ENCODE assay signal across 27 mouse cellular contexts in the genomic region with DNA sequence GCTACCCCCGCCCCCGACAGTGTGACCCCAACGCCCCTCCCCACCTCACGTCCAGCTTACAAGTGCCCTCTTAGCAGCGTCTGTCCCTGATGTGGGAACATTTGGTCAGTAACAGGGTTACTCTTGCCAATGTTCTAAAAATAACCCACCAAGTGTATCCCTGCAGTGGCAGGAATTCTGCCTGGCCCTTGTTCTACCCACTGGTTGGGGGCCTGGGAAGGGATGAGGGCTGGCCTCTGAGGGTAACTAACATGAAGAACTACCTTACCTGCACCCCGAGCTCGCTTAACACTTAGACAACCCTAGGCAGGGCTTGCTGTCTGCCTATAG. TPM values are rescaled to one million over a fixed set of nuclear protein-coding genes. Genes with fewer than 3 reads are reported as not detected.
A peak's percentile ranks its signal among the peaks of the same experiment; 100 is the strongest.
DNase-seq lines count a peak whose midpoint lies in the region; ATAC-seq lines count a peak whose summit lies in the region.
"Had no signal": no experiment of that assay in that cellular context is flagged by ENCODE, and none has a peak within 500 bp of the region (broad histone marks: within the 10 kb centered on the region; RNA-seq: fewer than 3 reads in every experiment).

No protein-coding gene starts in this region.

- H3K4me1 ChIP-seq in neural tube, embryonic 13.5 days (replicated peaks) = peaks cover 49% of the 10 kb centered on the region
- peaks cover 37% of the 10 kb centered on the region for H3K4me1 ChIP-seq in neural tube, embryonic 15.5 days
- peaks cover 26 to 52% of the 10 kb centered on the region in 2 experiments for H3K4me1 ChIP-seq in heart, embryonic 14.5 days (ENCODE audit: control insufficient read depth in 2 of 2, insufficient read depth in 2 of 2, low read length in 2 of 2)
- H3K4me1 ChIP-seq in forebrain, embryonic 11.5 days (replicated peaks; ENCODE audit: control insufficient read depth, insufficient read depth, low read length) = peaks cover 10% of the 10 kb centered on the region

- H3K9me3 ChIP-seq in neural tube, embryonic 13.5 days = no peaks in the 10 kb centered on the region
- no peaks in the 10 kb centered on the region for H3K9me3 ChIP-seq in neural tube, embryonic 15.5 days (replicated peaks)
- no peaks in the 10 kb centered on the region for H3K9me3 ChIP-seq in heart, embryonic 14.5 days (ENCODE audit: control insufficient read depth, low read length)
- H3K9me3 ChIP-seq in forebrain, embryonic 11.5 days (ENCODE audit: control insufficient read depth, low read length) = no peaks in the 10 kb centered on the region
- H3K9me3 ChIP-seq: embryonic facial prominence, embryonic 10.5 days; embryonic facial prominence, embryonic 15.5 days; forebrain, embryonic 13.5 days; G1E; hindbrain, embryonic 15.5 days; liver, embryonic 15.5 days; stomach, embryonic 15.5 days had no signal

- intact Hi-C loops in heart, postnatal 25 days (cut with DNase I) = loop anchor here (2.0 kb wide), 1 partner anchor 60 kb away; no protein-coding TSS in a partner anchor

- no peak overlapping the region for H3K4me3 ChIP-seq in neural tube, embryonic 13.5 days
- H3K4me3 ChIP-seq in neural tube, embryonic 15.5 days (replicated peaks) = no peak overlapping the region
- H3K4me3 ChIP-seq in heart, embryonic 14.5 days (ENCODE audit: control insufficient read depth in 1 of 2, insufficient read depth in 1 of 2, low read depth in 1 of 2, low read length in 2 of 2) = no peak overlapping the region
- no peak overlapping the region for H3K4me3 ChIP-seq in forebrain, embryonic 11.5 days (ENCODE audit: low read depth, low read length)
- H3K4me3 ChIP-seq: embryonic facial prominence, embryonic 10.5 days; embryonic facial prominence, embryonic 15.5 days; forebrain, embryonic 13.5 days; hindbrain, embryonic 15.5 days; liver, embryonic 15.5 days; stomach, embryonic 15.5 days had no signal

- no peak for ATAC-seq in neural tube, embryonic 13.5 days (ENCODE audit: low read depth)
- ATAC-seq in neural tube, embryonic 15.5 days (ENCODE audit: low FRiP score) = no peak
- ATAC-seq in heart, embryonic 14.5 days (ENCODE audit: insufficient number of reproducible peaks, insufficient read depth, low FRiP score, low read depth) = peak; percentile 65
- no peak for ATAC-seq in forebrain, embryonic 11.5 days (replicated peaks; ENCODE audit: low FRiP score)
- ATAC-seq: forebrain, embryonic 13.5 days; midbrain, embryonic 16.5 days had no signal

- H3K36me3 ChIP-seq in neural tube, embryonic 13.5 days = no peaks in the 10 kb centered on the region
- H3K36me3 ChIP-seq in neural tube, embryonic 15.5 days = no peaks in the 10 kb centered on the region
- no peaks in the 10 kb centered on the region for H3K36me3 ChIP-seq in heart, embryonic 14.5 days (ENCODE audit: control insufficient read depth, insufficient read depth, low read length)
- no peaks in the 10 kb centered on the region for H3K36me3 ChIP-seq in forebrain, embryonic 11.5 days (ENCODE audit: control insufficient read depth, insufficient read depth, low read length)
- H3K36me3 ChIP-seq: embryonic facial prominence, embryonic 10.5 days; embryonic facial prominence, embryonic 15.5 days; G1E; hindbrain, embryonic 15.5 days; liver, embryonic 15.5 days; stomach, embryonic 15.5 days had no signal

- H3K9ac ChIP-seq in neural tube, embryonic 13.5 days = no peak overlapping the region; the same call in 1 of the 2 replicates
- no peak overlapping the region for H3K9ac ChIP-seq in neural tube, embryonic 15.5 days (replicated peaks)
- H3K9ac ChIP-seq in heart, embryonic 14.5 days (ENCODE audit: low read length) = peak overlapping the region; percentile 67; the same call in 1 of the 2 replicates
- no peak overlapping the region for H3K9ac ChIP-seq in forebrain, embryonic 11.5 days (ENCODE audit: low read length)
- H3K9ac ChIP-seq: embryonic facial prominence, embryonic 15.5 days; forebrain, embryonic 13.5 days; hindbrain, embryonic 15.5 days; liver, embryonic 15.5 days; lung, embryonic 14.5 days; stomach, embryonic 15.5 days had no signal

- H3K4me2 ChIP-seq in neural tube, embryonic 13.5 days = no peak overlapping the region
- no peak overlapping the region for H3K4me2 ChIP-seq in neural tube, embryonic 15.5 days
- H3K4me2 ChIP-seq in heart, embryonic 14.5 days (ENCODE audit: low read length) = peak overlapping the region; percentile 63
- no peak overlapping the region for H3K4me2 ChIP-seq in forebrain, embryonic 11.5 days (ENCODE audit: low read depth, low read length, severe bottlenecking)
- H3K4me2 ChIP-seq: embryonic facial prominence, embryonic 15.5 days; forebrain, embryonic 13.5 days; hindbrain, embryonic 15.5 days; liver, embryonic 15.5 days; lung, embryonic 14.5 days; midbrain, embryonic 11.5 days; stomach, embryonic 15.5 days had no signal

- peaks cover 22% of the 10 kb centered on the region for H3K27me3 ChIP-seq in neural tube, embryonic 13.5 days
- peaks cover 15% of the 10 kb centered on the region; the same call in 1 of the 2 replicates for H3K27me3 ChIP-seq in neural tube, embryonic 15.5 days (replicated peaks)
- 0 out of 2 replicates have a peak, but pooled peaks cover 3% of the 10 kb centered on the region for H3K27me3 ChIP-seq in heart, embryonic 14.5 days (ENCODE audit: control insufficient read depth, insufficient read depth, low read length)
- H3K27me3 ChIP-seq in forebrain, embryonic 11.5 days (ENCODE audit: control insufficient read depth, insufficient read depth, low read length) = peaks cover 7% of the 10 kb centered on the region; the same call in 1 of the 2 replicates
- H3K27me3 ChIP-seq: stomach, embryonic 15.5 days had no signal

- peak; percentile 94 for DNase-seq in heart, adult 11 months
- DNase-seq in heart, postnatal 25 days (ENCODE audit: low spot score) = no peak
- peak; percentile 32 for DNase-seq in skeletal muscle tissue, adult 2 months (ENCODE audit: low read depth, low spot score)
- DNase-seq in forebrain, embryonic 11.5 days (ENCODE audit: low spot score) = no peak
- no peak for DNase-seq in left cerebral cortex, adult 18-20 months (ENCODE audit: low spot score in 2 of 2)
- DNase-seq: adrenal gland, adult 8-10 months; cerebellum, adult 2 months; cerebellum, postnatal 25 days; gastrocnemius, postnatal 25 days; kidney, adult 2 months; kidney, postnatal 4 days; liver; lung, embryonic 14.5 days; right cerebral cortex, postnatal 14 days; thymus, postnatal 14 days had no signal

- WGBS in neural tube, embryonic 13.5 days = 76% methylated on average over 7 of the region's 7 CpGs
- 71% methylated on average over 7 of the region's 7 CpGs for WGBS in neural tube, embryonic 15.5 days
- WGBS in heart, embryonic 14.5 days = 33% methylated on average over 7 of the region's 7 CpGs
- 76% methylated on average over 7 of the region's 7 CpGs for WGBS in forebrain, embryonic 11.5 days

- H3K27ac ChIP-seq in neural tube, embryonic 13.5 days (replicated peaks) = peak overlapping the region; percentile 83; the same call in 1 of the 2 replicates
- H3K27ac ChIP-seq in neural tube, embryonic 15.5 days (replicated peaks) = no peak overlapping the region
- H3K27ac ChIP-seq in heart, embryonic 14.5 days (replicated peaks in 1 of 2; ENCODE audit: control insufficient read depth in 1 of 2, insufficient read depth in 1 of 2, low read depth in 2 of 2, low read length in 2 of 2) = peak overlapping the region; percentile 34 to 94
- no peak overlapping the region for H3K27ac ChIP-seq in forebrain, embryonic 11.5 days (ENCODE audit: low read depth, low read length)
- H3K27ac ChIP-seq: embryonic facial prominence, embryonic 10.5 days; embryonic facial prominence, embryonic 15.5 days; forebrain, embryonic 13.5 days; hindbrain, embryonic 15.5 days; liver, embryonic 15.5 days; stomach, embryonic 15.5 days had no signal

RNA-seq across cellular contexts. Expression of gene Casz1, which starts 56.9 kb away (rescaled TPM):
- total RNA-seq in heart, postnatal 25 days (2021) = 10 to 100 TPM; 42.1 to 44.7 TPM
- 16.2 and 17.3 TPM in 2 replicates for polyA plus RNA-seq in neural tube, embryonic 13.5 days (2015; fragmentation: Nextera tagmentation; extraction: Ambion mirVana)
- polyA plus RNA-seq in neural tube, embryonic 15.5 days (2015; fragmentation: Nextera tagmentation; extraction: Ambion mirVana) = 11.0 and 12.3 TPM in 2 replicates
- 24.6 and 26.6 TPM in 2 replicates for polyA plus RNA-seq in heart, embryonic 14.5 days (2014; fragmentation: Nextera tagmentation; extraction: Ambion mirVana)
- polyA plus RNA-seq in forebrain, embryonic 11.5 days (2014; fragmentation: Nextera tagmentation; extraction: Ambion mirVana) = 3.4 and 3.6 TPM in 2 replicates
- total RNA-seq in left cerebral cortex, adult 18-20 months (2021) = 1 to 10 TPM; 1.2 to 1.4 TPM

Comparison
In these comparisons a context has a peak if more than half of its experiments do, and no peak if none do; other contexts are left out.
1. DNase-seq: peak in heart, adult 11 months (single experiment) and skeletal muscle tissue, adult 2 months (single experiment); none in heart, postnatal 25 days (single experiment), forebrain, embryonic 11.5 days (single experiment) and left cerebral cortex, adult 18-20 months (0 of 2).
2. H3K27ac ChIP-seq: peak in neural tube, embryonic 13.5 days (single experiment) and heart, embryonic 14.5 days (2 of 2); none in neural tube, embryonic 15.5 days (single experiment) and forebrain, embryonic 11.5 days (single experiment).